Mouse (Mus musculus) cerebral cortex, adult 2 months (tissue): ENCODE measurements around the gene Crebl2.

Experiments used
- WGBS: fragments of 180-500 bp; shearing (Covaris S2); methylation state at CpG from one replicate; pipeline ENCODE4 v1.1.7; 2018; 5-methylcytosine and 5-hydroxymethylcytosine counted together

The Crebl2 gene

GRCm38 (mm10) chr6:134829786-134830700, at the start of gene Crebl2:
Gene Crebl2 (plus strand): TSS chr6:134830154.
- under 1% methylated on average over 58 of the region's 58 CpGs for WGBS

DNA sequence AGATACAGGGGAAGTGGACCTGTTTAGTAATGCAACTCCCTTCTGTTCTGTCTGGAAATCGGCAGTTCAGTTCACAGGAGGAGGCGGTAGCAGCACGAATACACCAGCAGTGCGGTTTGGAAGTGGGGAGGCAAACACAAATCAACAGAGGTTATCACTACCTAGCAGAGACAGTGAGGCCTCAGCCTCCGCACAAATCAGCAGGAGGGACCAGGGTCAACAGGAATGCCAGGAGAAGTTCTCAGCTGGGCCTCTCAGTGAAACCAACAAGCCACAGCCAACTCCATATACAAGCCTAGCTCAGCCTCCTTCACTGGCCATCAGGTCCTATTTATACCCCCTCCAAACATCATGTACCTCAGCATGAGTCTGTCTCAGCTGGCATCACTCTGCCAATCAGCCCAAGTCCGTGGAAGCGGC, 48.5 kb upstream of the Crebl2 start:
- WGBS, result 78% methylated on average over 7 of the region's 7 CpGs

DNA sequence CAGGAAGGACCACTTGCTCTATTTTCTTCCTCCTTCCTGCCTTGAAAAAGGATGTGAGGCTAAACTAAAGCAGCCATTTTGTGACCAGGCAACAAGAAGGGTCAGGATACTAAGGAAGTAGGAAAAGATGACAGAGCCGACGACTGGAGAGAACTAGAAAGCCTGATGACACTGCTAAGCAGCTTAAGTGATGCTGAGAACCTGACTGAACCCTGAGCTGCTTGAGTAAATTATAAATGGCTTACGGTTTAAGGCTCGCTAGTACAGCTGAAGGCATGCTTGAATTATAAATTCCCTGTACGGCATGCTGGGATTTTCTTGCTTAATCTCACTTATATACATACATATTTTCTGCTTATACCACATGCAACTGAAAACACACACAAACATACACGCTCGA, 47.1 kb upstream of the Crebl2 start:
- WGBS, result 97% methylated on average over 7 of the region's 7 CpGs

DNA sequence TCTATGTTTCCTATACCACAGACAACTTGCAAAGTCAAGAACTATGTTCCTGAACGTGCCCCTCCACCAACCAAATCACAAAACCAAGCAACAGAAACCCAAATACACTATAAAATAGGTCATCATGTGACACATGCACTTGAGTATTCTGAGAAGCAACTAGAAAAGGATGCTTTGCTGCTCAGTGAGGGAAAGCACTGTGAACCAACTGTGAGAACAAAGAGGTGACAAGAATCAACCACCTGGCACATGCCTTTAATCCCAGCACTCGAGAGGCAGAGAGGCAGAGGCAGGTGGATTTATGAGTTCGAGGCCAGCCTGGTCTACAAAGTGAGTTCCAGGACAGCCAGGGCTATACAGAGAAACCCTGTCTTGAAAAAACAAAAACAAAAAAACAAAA, 43.5 kb upstream of the Crebl2 start:
- WGBS, result 72% methylated on average over 3 of the region's 3 CpGs

GRCm38 (mm10) chr6:134789100-134789499, 40.9 kb upstream of the Crebl2 start:
- WGBS, result 83% methylated on average over 6 of the region's 6 CpGs

DNA sequence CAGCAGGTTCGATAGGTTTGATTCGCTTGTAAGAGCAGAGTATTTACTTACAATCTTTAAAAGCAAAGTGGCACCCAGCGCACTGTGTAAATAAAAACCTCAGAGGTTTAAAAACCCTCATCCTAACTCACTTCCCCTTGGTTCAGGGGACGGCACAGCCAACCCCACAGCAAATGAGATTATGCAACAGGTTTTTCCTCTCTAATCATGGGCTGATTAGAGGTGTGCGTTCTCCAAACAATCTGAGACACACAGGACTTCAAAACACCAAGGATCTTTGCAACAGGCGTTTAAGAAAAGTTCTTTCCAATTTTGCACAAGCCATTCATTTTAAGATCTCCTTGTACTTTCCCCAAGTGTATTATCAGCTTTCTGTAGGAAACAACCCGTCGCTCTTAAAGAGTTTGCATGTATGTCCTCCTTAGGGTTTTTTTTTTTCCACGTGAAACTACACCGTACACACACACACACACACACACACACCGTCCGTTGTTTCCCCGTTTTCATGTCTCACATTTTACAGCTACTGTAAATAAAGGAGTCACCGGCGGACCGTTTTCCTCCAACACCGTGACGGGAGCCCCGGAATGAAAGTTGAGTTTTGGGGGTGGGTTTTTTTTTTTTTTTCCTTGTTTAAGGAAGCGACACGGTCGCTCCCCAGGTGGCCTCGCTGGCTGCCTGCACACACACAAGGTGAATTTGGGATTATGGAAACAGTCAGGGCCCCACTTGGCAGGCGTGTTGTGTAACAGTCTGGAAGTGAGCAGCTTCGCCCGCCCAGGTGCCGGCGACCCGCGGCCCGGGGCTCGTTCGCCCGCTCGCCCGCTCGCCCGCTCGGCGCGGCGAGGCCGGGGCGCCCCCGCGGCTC, 38.5 kb upstream of the Crebl2 start:
- 4% methylated on average over 46 of the region's 46 CpGs for WGBS

DNA sequence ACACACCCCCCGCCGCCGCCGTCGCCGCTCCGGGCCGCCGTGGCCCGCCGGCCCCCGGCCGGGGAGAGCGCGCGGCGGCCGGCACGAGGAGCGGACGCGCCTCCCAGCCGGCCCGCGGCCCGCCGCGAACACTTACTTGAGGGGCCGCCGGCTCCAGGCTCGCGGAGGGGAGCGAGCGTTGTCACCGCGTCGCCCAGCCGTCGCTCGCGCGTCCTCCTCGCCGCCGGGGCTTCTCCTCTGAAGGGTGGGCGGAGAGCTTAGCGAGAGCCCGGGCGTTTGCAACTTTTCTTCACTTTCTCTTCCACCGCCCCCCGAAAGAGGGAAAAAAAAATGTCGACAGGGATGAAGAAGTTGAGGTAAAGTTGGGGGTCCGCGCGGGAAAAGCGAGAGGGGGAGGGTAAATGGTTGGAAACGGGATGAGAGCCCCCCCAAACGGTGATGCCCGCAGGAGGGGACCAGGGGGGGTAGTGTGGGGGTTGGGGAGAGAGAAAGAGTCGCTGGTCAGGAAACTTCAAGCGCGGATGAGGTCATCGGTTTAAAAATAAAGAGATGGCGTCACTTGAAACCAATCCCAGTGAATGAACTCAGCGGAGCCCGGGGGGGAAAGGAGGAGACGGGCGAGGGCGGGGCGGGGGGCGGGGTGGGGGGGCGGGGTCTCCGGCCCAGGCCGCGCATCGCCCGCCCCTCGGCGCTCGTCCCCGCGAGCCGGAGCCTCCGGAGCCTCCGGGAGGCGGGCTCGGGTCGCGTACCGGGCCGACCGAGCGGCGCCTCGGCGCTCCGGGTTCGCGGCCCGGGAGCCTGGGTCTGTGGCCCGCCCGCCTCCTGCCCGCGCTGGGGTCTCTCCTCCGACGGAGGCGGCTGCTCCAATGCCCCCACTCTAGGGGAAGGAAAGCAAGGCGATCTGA, 37.6 kb upstream of the Crebl2 start, which contains the start of gene Dusp16:
TSS of gene Dusp16 (minus strand) at position 485 of the 905 bp plus-strand sequence.
- WGBS, result under 1% methylated on average over 100 of the region's 108 CpGs

GRCm38 (mm10) chr6:134793046-134793806, 36.7 kb upstream of the Crebl2 start:
- WGBS, result 55% methylated on average over 21 of the region's 21 CpGs

DNA sequence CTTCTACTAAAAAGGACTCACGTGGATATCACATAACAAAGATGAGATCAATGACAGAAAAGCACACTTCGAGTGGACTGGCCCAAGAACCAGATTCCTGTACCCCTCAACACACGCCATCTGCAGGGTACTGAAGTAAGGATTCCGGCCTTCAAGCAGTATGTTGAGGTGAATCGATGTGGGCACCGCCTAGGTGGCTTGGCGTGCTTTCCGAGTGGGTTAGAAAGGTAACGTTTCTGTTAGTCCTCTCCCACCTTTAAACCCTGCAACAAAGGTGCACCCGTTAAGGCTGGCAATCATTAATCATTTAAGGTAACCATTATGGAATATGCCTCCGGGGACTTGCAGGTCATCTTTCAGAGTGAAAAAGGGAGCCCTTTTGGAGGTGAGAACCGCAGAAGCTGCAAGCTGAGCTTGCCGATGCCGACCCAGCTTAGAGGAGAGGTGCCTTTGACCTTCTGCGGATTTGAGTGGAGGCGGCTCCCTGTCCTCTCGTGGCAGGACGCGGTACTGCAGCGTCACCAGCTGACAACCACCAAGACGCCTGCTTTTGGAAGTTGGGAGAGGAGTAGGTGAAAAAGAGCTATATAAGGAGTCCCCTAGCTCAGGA, 35.9 kb upstream of the Crebl2 start:
- WGBS, result 27% methylated on average over 21 of the region's 21 CpGs

GRCm38 (mm10) chr6:134796297-134796696, 33.7 kb upstream of the Crebl2 start:
- 94% methylated on average over 10 of the region's 10 CpGs for WGBS

GRCm38 (mm10) chr6:134801483-134801882, 28.5 kb upstream of the Crebl2 start:
- 72% methylated on average over 1 of the region's 1 CpGs for whole genome bisulfite sequencing

DNA sequence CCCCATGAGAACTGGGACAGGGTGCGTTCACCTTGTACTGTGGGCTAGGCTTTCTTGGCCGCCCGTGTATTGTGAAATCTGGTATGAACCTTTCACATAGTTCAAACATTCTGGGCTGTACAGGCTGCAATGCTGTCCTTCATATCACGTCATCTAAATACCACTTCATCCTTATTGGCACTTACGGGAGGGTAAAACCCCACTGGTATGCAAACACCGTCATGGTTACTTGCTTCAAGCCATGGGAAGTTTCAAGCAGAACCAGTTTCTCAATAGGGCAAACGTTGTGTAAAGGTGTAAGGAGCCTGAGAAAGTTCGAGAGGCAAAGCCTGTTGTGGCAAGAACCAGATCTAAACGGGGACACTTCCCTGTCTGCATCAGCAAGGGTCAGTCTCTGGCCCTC, 27.3 kb upstream of the Crebl2 start:
- 88% methylated on average over 9 of the region's 9 CpGs for WGBS

- 61% methylated on average over 5 of the region's 5 CpGs for WGBS
Observed at GRCm38 (mm10) chr6:134804736-134805277, 25.1 kb upstream of the Crebl2 start.

DNA sequence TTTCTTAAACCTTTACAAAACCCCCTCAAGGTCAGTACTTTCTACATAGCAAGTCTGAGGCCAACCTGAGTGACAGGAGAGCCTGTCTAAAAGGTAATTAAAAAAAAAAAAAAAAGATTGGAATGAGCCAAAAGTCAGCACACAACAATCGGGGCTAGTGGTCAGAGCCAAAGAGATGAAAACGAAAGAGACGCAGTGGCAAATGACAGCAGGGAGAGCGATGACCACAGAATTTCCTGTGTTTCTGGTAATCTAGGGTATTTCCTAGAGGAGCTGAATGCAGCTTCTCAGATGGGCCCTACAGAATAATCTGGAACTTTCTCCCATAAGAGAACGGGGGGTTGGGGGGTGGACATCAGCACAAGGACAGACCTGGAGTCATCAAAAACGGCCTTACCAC, 23.8 kb upstream of the Crebl2 start:
- 92% methylated on average over 6 of the region's 6 CpGs for WGBS

GRCm38 (mm10) chr6:134807091-134807490, 22.9 kb upstream of the Crebl2 start:
- 78% methylated on average over 2 of the region's 2 CpGs for WGBS

GRCm38 (mm10) chr6:134807794-134808193, 22.2 kb upstream of the Crebl2 start:
- WGBS, result 95% methylated on average over 11 of the region's 11 CpGs

- 95% methylated on average over 1 of the region's 1 CpGs for WGBS
Observed at GRCm38 (mm10) chr6:134813066-134813465, 16.9 kb upstream of the Crebl2 start.

- WGBS, result 71% methylated on average over 12 of the region's 12 CpGs
Observed at GRCm38 (mm10) chr6:134817051-134817928, 12.7 kb upstream of the Crebl2 start.

- 60% methylated on average over 5 of the region's 5 CpGs for WGBS
Observed at GRCm38 (mm10) chr6:134819741-134820140, 10.2 kb upstream of the Crebl2 start.
